Mouse (Mus musculus): ENCODE results near the gene Abraxas2.

The Abraxas2 gene

DNA sequence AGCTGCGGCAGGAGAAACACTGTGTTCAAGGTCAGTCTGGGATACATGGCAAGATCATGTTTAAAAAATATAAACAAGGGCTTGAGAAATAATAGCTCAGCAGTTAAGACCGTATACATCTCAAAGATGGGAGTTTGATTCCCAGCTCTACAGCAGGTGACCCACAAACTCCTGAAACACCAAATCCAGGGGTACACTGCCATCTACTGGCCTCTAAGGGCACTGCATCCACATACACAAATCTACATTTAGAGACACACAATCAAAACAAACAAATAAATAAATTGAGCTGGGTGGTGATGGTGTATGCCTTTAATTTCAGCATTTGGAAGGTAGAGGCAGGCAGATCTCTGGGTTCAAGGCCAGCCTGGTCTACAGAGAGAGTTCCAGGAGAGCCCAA is 39.2 kb downstream of the Abraxas2 start:
- DNase-seq (ENCODE audit: low spot score in 2 of 2) = peak in 1 of 2 experiments; percentile 37

DNA sequence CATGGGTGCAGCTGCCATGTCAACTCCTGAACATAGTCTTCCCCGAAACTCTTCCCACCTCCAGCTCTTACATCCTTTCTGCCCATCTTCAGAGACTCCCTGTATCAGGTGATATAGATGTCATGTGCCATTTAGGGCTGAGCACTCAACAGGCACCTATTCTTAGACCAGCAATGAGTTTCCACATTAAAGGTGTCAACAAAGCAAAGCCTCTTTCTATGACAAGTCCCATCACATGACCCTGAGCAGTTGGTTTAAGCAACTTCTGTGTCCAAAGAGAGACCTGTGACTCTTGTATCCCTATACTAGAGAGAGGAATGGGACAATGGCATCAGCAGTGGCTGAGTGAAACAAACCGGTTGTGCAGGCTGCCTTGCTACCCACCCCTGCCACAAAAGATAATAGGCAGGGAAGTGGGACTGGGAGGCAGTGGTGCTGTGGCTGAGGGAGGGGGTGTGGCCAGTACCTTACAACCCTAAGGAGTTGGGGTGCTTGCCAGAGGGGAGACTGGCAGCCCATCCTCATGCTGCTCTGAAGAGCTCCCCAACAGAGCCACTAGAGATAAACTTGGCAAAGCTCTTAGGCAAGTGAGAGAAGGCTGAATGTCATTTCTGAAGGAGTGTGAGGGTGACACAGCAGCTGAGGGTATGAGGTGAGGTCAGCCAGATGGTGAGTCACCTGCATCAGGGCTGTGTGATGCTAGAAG is 42.0 kb downstream of the Abraxas2 start:
- DNase-seq (ENCODE audit: low spot score in 2 of 2) = no peak

DNA sequence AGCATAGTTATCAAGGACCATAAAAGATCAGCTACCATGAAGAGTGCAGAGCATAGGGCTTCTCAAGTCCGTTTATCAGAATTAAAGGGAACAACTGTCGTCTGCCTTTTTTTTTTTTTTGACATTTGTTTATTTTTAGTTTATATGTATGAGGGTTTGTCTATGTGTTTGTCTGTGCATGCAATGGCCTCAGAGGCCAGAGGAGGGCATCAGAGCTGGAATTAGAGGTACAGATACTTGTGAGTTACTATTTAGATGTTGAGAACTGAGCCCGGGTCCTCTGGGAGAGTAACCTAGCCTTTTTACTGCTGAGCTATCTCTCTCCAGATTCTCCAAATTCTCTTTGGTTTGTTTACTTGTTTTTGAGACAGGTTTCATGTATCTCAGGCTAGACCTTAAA is 44.8 kb downstream of the Abraxas2 start:
- DNase-seq (ENCODE audit: low spot score in 2 of 2) = no peak

DNA sequence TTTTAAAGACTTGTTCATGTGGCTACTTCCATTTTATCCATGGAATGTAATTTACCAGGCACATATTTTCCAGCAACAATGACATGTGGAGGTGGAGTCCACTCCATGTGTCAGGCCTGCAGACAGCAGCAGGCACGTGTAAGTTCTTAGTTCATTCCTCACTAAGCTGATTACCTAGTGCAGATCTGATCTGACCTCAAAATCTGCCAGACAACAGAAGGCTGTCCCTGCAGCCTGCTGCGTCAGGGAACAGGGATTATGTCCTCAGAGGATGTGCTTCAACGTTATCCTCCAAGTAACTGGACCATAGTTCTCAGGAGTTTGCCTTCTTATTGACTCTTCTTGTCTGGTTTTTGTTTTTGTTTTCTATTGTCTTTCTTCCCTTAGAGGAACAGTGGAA is 62.9 kb downstream of the Abraxas2 start:
- DNase-seq (ENCODE audit: low spot score in 2 of 2) = no peak

DNA sequence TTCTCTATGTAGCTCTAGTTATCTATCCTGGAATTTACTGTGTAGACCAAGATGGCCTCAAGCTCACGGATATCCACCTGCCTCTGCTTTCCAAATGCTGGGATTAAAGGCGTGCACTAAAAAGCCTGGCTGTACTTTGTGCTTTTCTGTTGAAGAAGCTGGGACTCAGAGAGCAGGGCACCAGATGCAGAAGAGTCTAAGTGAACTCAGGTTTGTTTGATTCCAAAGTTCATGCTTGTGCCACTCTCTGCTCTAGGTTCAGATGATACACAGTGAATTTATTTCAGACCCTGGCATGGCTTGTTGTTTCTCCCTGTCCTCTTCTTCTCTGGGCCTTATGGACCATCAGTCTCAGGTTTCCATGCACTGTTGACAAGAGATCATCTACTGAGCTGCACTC is 66.2 kb downstream of the Abraxas2 start:
- DNase-seq (ENCODE audit: low spot score in 2 of 2) = no peak

DNA sequence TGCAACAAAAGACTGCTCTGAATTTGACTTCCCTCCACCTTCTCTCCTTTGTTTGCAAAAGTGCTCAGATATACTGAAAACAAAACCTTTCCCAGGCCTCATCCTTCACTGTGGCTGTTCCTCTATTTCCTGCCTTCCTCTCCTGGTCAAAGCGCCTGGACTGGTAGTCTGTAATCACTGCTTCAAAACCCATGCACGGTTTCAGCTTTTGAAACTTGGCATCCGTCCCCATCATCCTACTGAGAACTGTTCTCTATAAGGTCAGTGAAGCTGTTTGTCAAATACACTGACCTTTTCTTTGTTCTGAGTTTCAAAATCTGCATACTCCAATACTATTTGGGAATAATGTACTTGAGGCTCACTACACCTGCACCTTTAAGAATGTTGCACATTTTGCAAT is 68.2 kb downstream of the Abraxas2 start:
- no peak for DNase-seq (ENCODE audit: low spot score in 2 of 2)

DNA sequence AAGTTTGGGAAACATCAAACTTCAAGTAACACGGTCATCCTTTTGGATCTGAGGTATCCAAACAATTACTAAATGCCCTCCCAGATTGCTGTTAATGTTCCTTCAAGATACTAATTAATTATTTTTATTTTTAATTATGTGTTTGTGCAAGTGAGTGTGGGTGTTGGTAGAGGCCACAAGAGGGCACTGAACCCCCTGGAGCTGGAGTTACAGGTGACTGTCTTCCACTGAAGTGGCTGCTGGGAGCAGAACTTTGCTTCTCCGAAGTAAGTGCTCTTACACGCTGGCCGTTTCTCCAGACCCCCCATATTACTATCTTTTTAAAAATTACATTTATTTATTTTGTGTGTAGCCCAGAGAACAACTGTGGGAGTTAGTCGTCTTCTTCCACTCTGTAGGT is 71.0 kb downstream of the Abraxas2 start:
- no peak for DNase-seq (ENCODE audit: low spot score in 2 of 2)

DNA sequence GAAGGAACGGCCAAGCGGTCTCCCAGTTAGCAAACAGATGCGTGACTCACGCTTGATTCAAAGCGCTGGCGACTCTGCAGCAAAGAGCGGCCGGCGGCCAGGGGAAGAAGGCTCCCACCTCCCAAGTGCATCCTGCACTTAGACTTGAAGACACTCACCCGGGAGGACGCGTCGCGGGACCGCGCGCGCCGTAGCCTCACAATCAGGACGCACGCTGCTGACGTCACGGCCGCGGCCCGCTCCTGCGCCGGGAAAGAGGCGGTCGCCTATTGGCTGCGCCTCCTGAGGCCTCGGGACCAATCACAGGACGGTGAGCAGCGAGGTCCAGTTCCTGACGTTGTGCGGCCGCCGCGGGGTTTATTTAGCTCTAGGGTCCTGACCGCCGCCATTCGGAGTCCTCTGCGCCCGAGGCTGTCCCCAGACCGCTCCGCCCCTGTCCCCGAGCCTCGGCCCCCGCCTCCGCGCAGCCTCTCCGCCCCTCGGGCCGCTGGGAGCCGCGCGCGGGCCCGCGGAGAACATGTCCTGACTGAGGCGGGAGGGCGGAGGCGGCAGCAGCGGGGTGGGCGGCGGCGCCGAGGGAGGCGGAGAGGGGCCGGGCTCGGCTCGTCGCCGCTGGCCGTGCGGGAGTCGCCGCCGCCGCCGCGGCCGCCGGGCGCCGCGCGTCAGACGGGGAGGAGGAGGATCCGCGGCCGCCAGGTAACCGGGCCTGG is 72.0 kb downstream of the Abraxas2 start, which contains the start of gene Zranb1:
Gene Zranb1, plus strand, starts transcription at position 293 of the 710 bp plus-strand sequence.
- DNase-seq (ENCODE audit: low spot score in 2 of 2) = peak; percentile 96 to 98

DNA sequence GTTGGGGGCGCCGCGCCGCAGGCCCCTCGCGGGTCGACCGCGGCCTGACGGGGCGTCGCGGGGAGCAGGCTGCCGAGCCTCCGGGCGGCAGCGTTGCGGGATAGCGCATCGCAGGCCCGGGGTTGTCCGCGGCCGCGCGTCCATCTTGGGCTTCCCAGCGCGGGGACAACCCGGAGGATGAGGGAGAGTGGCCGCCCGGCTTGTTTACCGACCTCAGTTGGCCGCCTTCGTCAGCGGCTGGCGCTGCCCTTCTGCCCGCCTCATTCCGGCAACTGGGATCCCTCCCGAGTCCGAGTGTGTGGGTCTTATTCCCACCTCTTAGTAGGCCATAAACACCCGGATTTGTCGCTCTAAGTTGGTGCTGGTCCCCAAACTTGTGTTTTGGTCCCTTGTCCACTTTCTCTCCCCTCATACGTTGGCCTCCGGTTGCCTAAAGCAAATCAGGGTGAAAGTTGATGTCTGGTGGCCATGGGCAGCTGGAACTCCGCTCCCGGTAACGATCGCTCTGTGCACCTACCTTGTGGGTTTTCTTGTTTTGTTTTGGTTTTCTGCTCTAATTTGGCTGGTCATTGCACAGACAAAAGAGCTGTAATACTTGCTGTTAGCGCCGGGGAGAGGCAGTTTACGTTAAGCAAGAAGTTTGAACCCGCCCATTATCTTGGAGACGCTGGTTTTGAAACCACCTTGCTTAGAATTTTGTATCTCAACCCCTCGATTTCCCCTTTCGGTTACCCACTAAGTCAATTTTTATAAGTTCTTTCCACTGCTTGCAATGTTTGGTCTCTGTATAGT is 72.7 kb downstream of the Abraxas2 start:
- peak; percentile 9 to 37 for DNase-seq (ENCODE audit: low spot score in 2 of 2)

DNA sequence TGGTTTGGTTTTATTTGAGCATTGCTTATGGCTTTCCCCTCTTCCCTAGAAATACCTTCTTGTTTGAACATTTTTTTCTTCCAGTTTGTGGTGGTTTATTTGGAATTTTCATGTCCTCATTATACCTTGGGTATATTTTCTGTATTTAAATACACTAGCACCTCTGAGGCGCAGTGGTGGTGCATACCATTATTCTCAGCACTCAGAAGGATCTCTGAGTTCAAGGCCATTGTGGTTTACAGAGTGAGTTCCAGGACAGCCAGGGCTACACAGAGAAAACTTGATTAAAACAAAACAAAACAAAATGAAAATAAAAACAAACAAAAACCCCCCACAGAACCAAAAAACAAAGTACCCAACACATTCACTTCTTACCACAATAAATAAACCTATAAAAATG is 74.3 kb downstream of the Abraxas2 start:
- DNase-seq (ENCODE audit: low spot score in 2 of 2) = no peak
